Mouse (Mus musculus) Patski (cell line): ENCODE results near the gene Cntn1. TPM values are rescaled to one million over a fixed set of nuclear protein-coding genes. Genes with fewer than 3 reads are reported as not detected.

Source experiments
- ATAC-seq: fragments of 100-300 bp; one replicate; pipeline ENCODE4 v1.8.0; 2021
- CTCF ChIA-PET: fragments of 350-600 bp; sonication (Branson Sonifier 250); formaldehyde crosslinking; loops from one replicate; lab custom pipeline; 2022; ENCODE audit warnings: inconsistent platforms; lab: Charles Lee
- POLR2A ChIA-PET: fragments of 350-600 bp; sonication (Branson Sonifier 250); formaldehyde crosslinking; loops from one replicate; lab custom pipeline; 2022; ENCODE audit warnings: antibody characterized with exemption, inconsistent platforms; lab: Charles Lee
- DNase-seq: peaks from one replicate; pipeline ENCODE4 v3.0.0-alpha.2; 2011; ENCODE audit warnings: low read depth, low spot score
- H3K27me3 ChIP-seq: fragments of 371-371 bp; one replicate; pipeline ENCODE4 v1.5.1; 2021
- CTCF ChIP-seq: fragments of 100-300 bp; IDR thresholded peaks from one replicate; pipeline ENCODE4 v1.5.1; 2021
- in situ Hi-C: fragments of 300-500 bp; cut with MboI; formaldehyde crosslinking; loops from 3 replicates; pipeline ENCODE4 v1.11.1; 2018; ENCODE audit warnings: low pct_unique_long_range_greater_than_20kb, mixed read lengths
- polyA plus RNA-seq: library from polyadenylated mRNA; unstranded; gene quantifications from one replicate; pipeline ENCODE4 v1.2.3, GENCODE M21; 2021

The Cntn1 gene
- polyA plus RNA-seq, 1 experiment from 2014 or later: not detected

DNA sequence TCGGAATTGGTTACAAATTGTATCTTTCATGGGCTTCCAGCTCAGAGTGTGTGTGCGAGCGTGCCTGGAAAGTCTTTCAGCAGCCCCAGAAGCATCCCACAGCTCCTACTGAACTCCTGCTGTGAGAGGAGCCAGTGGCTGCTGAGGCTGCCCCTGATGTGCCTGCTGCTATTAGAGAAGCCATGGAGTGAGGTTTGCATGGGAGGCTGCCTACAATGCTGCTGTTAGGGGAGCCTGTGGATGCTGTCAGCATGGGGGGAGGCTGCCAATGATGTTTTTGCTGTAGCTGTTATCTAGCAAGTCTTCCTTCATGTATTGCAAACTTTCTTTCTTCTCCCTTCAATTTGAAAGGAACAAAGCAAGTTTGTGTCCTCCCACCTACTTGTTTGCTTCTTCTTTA lies 217.4 kb downstream of the Cntn1 start:
- in situ Hi-C loops: no loop called here
- ATAC-seq: no peak

GRCm38 (mm10) chr15:92268741-92269322 lies 217.9 kb downstream of the Cntn1 start:
- DNase-seq: no peak
- no peak for TF ChIP-seq CTCF
- peaks cover 23% of the 10 kb centered on the region for H3K27me3 ChIP-seq
- POLR2A ChIA-PET: no interaction called here
- CTCF ChIA-PET: no interaction called here
- in situ Hi-C loops: no loop called here
- no peak for ATAC-seq

More for the DNA sequence above, 217.4 kb downstream of the Cntn1 start:
- TF ChIP-seq CTCF: no peak
- DNase-seq: no peak
- CTCF ChIA-PET: no interaction called here
- H3K27me3 ChIP-seq: peaks cover 25% of the 10 kb centered on the region
- POLR2A ChIA-PET: no interaction called here

- in situ Hi-C loops: loop anchor here (10.0 kb wide), 1 partner anchor 943 kb away; no protein-coding TSS in a partner anchor
- TF ChIP-seq CTCF: no peak
- ATAC-seq (no peak), DNase-seq (no peak)
- ChIA-PET POLR2A (no interaction called here), CTCF (no interaction called here)
- H3K27me3 ChIP-seq: peaks cover 12% of the 10 kb centered on the region
These were observed 220.9 kb downstream of the Cntn1 start for GRCm38 (mm10) chr15:92271801-92272365.

DNA sequence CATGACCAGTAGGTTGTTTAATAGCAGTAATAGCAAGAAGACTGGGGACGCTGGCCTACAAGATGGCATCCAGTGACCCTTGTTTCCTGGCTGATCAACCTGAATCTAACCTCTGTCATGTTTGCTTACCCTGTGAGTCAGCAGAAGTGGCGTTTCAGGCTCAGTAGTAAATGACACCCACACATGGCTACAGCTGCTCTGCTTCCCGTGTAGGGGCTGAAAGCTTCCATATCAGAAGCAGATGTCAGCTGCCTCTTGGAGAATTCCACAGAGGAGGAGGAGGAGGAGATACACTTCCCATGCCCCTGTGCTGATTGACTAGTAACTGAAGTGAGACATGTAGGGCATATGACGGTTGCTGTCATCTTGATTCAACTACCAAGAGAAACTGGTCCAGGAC lies 225.9 kb downstream of the Cntn1 start:
- in situ Hi-C loops: loop anchor here (10.0 to 25.0 kb wide), 2 partner anchors 938 to 1160 kb away; no protein-coding TSS in a partner anchor
- ChIA-PET POLR2A (no interaction called here), CTCF (no interaction called here)
- TF ChIP-seq CTCF: no peak
- DNase-seq (no peak), ATAC-seq (no peak)
- no peaks in the 10 kb centered on the region for H3K27me3 ChIP-seq

DNA sequence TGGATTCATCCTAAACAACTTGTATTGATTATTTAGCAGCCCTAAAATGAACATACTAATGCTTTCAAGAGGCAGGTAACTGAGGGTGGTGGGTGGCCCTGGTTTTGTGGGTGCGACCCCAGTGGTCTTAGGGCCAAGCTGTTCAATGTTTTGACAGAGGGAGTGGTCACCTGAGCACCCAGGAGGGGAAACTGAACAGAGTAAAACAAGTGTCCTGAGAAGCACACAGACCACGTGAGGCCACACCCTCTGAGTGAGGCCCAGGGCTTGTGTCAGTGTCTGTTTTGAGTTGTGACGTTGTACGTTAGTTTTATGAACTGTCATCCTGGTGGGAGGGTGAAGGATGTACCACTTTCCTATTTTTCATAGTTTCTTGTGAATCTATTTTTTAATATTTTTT lies 227.0 kb downstream of the Cntn1 start:
- no peak for DNase-seq
- in situ Hi-C loops: loop anchor here (10.0 to 25.0 kb wide), 2 partner anchors 937 to 1159 kb away; no protein-coding TSS in a partner anchor
- CTCF ChIA-PET: no interaction called here
- H3K27me3 ChIP-seq: no peaks in the 10 kb centered on the region
- TF ChIP-seq CTCF: no peak
- ATAC-seq: no peak
- POLR2A ChIA-PET: no interaction called here

DNA sequence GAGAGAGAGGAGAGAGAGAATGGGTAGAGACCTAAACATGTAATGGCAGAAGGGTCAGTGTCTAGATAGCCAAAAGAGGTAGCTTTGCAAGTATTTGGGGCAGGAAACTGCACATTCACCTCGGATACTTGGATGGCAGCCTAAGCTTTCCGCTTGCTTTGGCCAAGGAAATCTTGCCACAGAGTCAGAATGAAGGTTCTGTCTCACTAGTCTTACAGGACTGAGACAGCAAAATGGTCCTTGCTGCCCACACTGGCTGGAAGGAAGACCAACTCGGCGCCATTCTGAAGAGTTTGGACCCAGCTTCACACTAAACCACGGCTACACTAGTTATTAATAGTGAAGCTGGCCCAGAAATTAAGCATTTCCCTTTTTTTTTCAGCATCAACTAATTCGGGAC lies 230.0 kb downstream of the Cntn1 start:
- TF ChIP-seq CTCF: no peak
- CTCF ChIA-PET: no interaction called here
- no peak for DNase-seq
- H3K27me3 ChIP-seq: no peaks in the 10 kb centered on the region
- no peak for ATAC-seq
- POLR2A ChIA-PET: no interaction called here
- in situ Hi-C loops: loop anchor here (25.0 kb wide), 1 partner anchor 1156 kb away; no protein-coding TSS in a partner anchor

GRCm38 (mm10) chr15:92287616-92288015 lies 236.7 kb downstream of the Cntn1 start:
- ChIA-PET CTCF (no interaction called here), POLR2A (no interaction called here)
- DNase-seq: no peak
- no peaks in the 10 kb centered on the region for H3K27me3 ChIP-seq
- TF ChIP-seq CTCF: no peak
- in situ Hi-C loops: loop anchor here (25.0 kb wide), 1 partner anchor 1150 kb away; no protein-coding TSS in a partner anchor
- no peak for ATAC-seq

GRCm38 (mm10) chr15:92296479-92296878 lies 245.5 kb downstream of the Cntn1 start:
- ChIA-PET CTCF (no interaction called here), POLR2A (no interaction called here)
- peaks cover 5% of the 10 kb centered on the region for H3K27me3 ChIP-seq
- in situ Hi-C loops: loop anchor here (25.0 kb wide), 1 partner anchor 1141 kb away; no protein-coding TSS in a partner anchor
- ATAC-seq (no peak), DNase-seq (no peak)
- TF ChIP-seq CTCF: no peak

- no peak for DNase-seq
- no peak for TF ChIP-seq CTCF
- ChIA-PET CTCF (no interaction called here), POLR2A (interaction anchor here (0.7 kb wide), 1 partner anchor 806 kb away, joined by 5 read pairs; no protein-coding TSS in a partner anchor)
- no peak for ATAC-seq
- peaks cover 5% of the 10 kb centered on the region for H3K27me3 ChIP-seq
- in situ Hi-C loops: no loop called here
These were observed 251.8 kb downstream of the Cntn1 start for GRCm38 (mm10) chr15:92302796-92303195.

- no peak for TF ChIP-seq CTCF
- POLR2A ChIA-PET: no interaction called here
- in situ Hi-C loops: no loop called here
- DNase-seq: no peak
- ATAC-seq: no peak
- CTCF ChIA-PET: no interaction called here
- H3K27me3 ChIP-seq: peaks cover 5% of the 10 kb centered on the region
These were observed 253.3 kb downstream of the Cntn1 start for GRCm38 (mm10) chr15:92304221-92304620.

GRCm38 (mm10) chr15:92321959-92322358 lies 271.0 kb downstream of the Cntn1 start:
- CTCF ChIA-PET: no interaction called here
- ATAC-seq (no peak), DNase-seq (no peak)
- no peak for TF ChIP-seq CTCF
- POLR2A ChIA-PET: no interaction called here
- in situ Hi-C loops: no loop called here
- no peaks in the 10 kb centered on the region for H3K27me3 ChIP-seq
